Mouse (Mus musculus) testis, postnatal 10 days (tissue): ENCODE measurements around the gene Fam69b.
A peak's percentile ranks its signal among the peaks of the same experiment; 100 is the strongest.

Source experiments
- DNase-seq: peaks from one replicate; pipeline ENCODE4 v3.0.0; 2021; ENCODE audit warnings: low spot score

The Fam69b gene

GRCm38 (mm10) chr2:26627921-26628739 lies at the start of gene Fam69b:
Gene Fam69b, plus strand, starts transcription at chr2:26628457.
- peak; percentile 88 for DNase-seq

- DNase-seq, result no peak
These were observed 48.5 kb upstream of the Fam69b start, which contains the start of gene Egfl7 for GRCm38 (mm10) chr2:26579714-26580113. Gene Egfl7, plus strand, starts transcription at chr2:26580014.

- DNase-seq, result no peak
These were observed 47.5 kb upstream of the Fam69b start for GRCm38 (mm10) chr2:26580751-26581150.

- DNase-seq, result no peak
These were observed 46.1 kb upstream of the Fam69b start for GRCm38 (mm10) chr2:26582203-26582602.

GRCm38 (mm10) chr2:26582741-26583140 lies 45.5 kb upstream of the Fam69b start:
- no peak for DNase-seq

GRCm38 (mm10) chr2:26583640-26584039 lies 44.6 kb upstream of the Fam69b start:
- DNase-seq, result no peak

- DNase-seq, result no peak
These were observed 42.5 kb upstream of the Fam69b start for GRCm38 (mm10) chr2:26585713-26586112.

- peak; percentile 88 for DNase-seq
These were observed 41.8 kb upstream of the Fam69b start, which contains the start of gene Gm20532 for GRCm38 (mm10) chr2:26586294-26587043. Gene Gm20532, plus strand, starts transcription at chr2:26586639.

GRCm38 (mm10) chr2:26587044-26587405 lies 41.2 kb upstream of the Fam69b start:
- DNase-seq, result peak; percentile 60

- no peak for DNase-seq
These were observed 39.7 kb upstream of the Fam69b start for GRCm38 (mm10) chr2:26588573-26588972.

GRCm38 (mm10) chr2:26589284-26589683 lies 39.0 kb upstream of the Fam69b start:
- DNase-seq, result no peak

- DNase-seq, result no peak
These were observed 38.0 kb upstream of the Fam69b start for GRCm38 (mm10) chr2:26590282-26590681.

- DNase-seq, result no peak
These were observed 37.3 kb upstream of the Fam69b start for GRCm38 (mm10) chr2:26590962-26591361.

GRCm38 (mm10) chr2:26591416-26591815 lies 36.8 kb upstream of the Fam69b start:
- DNase-seq, result no peak

- no peak for DNase-seq
These were observed 34.8 kb upstream of the Fam69b start for GRCm38 (mm10) chr2:26593211-26594021.

- DNase-seq, result peak; percentile 63
These were observed 34.3 kb upstream of the Fam69b start for GRCm38 (mm10) chr2:26594022-26594346.

- DNase-seq, result no peak
These were observed 33.8 kb upstream of the Fam69b start for GRCm38 (mm10) chr2:26594461-26594933.

- no peak for DNase-seq
These were observed 33.1 kb upstream of the Fam69b start for GRCm38 (mm10) chr2:26594934-26595724.

- DNase-seq, result no peak
These were observed 32.4 kb upstream of the Fam69b start for GRCm38 (mm10) chr2:26595725-26596435.

- no peak for DNase-seq
These were observed 31.4 kb upstream of the Fam69b start for GRCm38 (mm10) chr2:26596898-26597297.

- no peak for DNase-seq
These were observed 30.4 kb upstream of the Fam69b start for GRCm38 (mm10) chr2:26597810-26598209.
